Mouse (Mus musculus): ENCODE measurements around the gene Rad9a. TPM values are rescaled to one million over a fixed set of nuclear protein-coding genes. Genes with fewer than 3 reads are reported as not detected.

Gene Rad9a
- 13.6 and 14.5 TPM in 2 replicates for polyA plus RNA-seq (2012; rRNA removed)

DNA sequence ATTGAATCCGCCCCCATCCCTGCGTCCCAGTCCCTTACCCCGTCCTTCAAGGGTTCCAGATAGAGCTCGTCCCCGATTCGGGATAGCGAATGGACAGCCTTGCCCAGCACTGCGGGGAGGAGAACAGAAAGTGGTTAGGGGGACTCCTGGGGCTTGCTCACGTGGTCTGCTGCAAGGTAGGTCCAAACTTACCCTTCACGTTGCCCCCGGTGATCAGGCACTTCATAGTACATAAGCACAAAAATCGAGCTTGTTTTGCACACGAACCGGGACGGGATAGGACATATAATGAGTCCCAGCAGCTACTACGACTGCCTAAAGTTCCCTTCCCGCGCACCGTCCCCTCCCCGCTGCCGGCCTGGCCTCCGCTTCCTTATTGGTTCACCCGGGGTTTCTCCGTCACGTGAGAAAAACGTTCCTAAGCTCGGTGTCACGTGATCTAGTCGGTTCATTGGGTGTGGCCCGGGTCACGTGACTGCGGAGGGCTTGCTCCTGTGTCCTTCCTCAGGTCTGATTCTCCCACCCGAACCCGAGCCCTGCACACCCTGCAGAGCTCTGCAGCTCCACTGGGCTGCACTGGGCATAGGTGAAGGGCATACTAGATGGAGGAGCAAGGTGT is at the start of gene Rad9a:
Rad9a (minus strand) TSS at position 372 of the 619 bp plus-strand sequence.

DNA sequence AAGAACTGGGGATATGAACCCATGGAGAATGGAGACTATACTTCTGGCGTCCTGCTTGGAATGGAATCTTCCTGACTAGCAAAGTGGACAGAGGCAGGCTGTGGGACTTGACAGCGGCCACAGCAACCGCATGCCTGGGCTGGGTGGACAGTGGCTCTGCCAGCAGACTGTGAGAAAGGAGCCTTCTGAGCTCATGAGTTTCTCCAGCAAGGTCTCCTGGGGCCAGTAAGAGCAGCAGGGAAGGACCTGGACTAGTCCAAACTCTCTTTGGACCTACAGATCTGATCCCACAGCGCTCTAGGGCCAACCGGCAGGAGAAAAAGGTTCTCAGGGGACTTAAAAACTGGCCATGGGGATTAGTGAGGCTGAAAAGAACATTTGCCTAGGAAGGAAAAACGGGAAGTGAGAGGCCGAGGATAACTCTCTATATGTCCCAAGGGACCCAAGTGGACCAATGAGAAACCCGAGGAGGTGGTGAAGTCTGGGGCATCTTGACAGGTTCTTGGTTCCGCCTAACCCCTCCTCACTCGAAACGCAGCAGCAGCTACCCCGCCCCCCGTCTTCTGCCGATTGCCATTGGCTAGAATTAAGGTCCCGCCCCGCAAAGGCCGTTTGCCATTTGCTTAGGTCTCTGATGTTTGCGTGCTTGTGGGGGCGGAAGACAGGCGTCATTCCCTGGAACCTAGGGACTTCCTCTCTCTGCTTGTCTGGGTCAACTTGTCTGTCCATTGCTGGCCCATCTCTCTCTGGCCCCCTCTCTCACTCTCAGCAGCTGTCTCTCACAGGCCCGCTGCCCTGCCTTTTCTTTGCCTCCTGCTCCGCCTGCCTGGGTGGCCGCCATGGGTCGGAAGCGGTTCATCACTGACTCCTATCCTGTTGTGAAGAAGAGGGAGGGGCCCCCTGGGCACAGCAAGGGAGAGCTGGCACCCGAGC is 30.1 kb upstream of the Rad9a start, which contains the start of gene Pold4:
Pold4 (plus strand) TSS at position 647 of the 933 bp plus-strand sequence.

GRCm38 (mm10) chr19:4214071-4214770 is 12.8 kb upstream of the Rad9a start, which contains the start of the genes Clcf1 and AC109138.7:
Gene Clcf1, plus strand, starts transcription at chr19:4214238.
Gene AC109138.7, plus strand, starts transcription at chr19:4214357.

GRCm38 (mm10) chr19:4191528-4192250 is 9.8 kb downstream of the Rad9a start, which contains the start of gene Ppp1ca:
Gene Ppp1ca, plus strand, starts transcription at chr19:4192065.

DNA sequence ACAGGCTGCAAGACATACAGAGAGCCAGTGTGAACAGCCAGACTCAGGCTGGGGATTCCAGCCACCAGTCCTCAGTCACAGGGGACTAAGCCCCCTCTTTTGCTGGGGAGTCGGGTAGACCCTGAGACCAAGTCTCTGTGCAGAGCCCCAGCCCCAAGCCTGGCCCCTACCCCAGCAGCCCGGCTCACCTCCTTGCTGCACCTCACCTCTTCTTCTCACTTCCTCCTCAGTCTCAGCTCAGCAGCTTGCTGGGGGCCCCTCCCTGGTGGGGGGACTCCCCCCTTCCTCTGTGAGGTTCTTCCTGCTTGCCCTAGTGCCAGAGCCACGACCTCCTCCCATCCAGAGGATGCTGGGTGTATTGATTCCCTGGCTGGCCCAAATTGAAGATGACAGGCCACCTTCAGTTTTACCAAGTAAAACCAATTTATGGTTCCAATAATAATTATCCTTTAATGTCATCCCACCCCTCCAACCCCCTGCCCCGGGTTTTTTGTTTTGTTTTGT is 10.6 kb downstream of the Rad9a start, which contains the start of gene Tbc1d10c:
Tbc1d10c (minus strand) TSS at position 454 of the 504 bp plus-strand sequence.

GRCm38 (mm10) chr19:4175368-4175947 is 26.0 kb downstream of the Rad9a start, which contains the start of gene Carns1:
Gene Carns1, minus strand, starts transcription at chr19:4175479.

DNA sequence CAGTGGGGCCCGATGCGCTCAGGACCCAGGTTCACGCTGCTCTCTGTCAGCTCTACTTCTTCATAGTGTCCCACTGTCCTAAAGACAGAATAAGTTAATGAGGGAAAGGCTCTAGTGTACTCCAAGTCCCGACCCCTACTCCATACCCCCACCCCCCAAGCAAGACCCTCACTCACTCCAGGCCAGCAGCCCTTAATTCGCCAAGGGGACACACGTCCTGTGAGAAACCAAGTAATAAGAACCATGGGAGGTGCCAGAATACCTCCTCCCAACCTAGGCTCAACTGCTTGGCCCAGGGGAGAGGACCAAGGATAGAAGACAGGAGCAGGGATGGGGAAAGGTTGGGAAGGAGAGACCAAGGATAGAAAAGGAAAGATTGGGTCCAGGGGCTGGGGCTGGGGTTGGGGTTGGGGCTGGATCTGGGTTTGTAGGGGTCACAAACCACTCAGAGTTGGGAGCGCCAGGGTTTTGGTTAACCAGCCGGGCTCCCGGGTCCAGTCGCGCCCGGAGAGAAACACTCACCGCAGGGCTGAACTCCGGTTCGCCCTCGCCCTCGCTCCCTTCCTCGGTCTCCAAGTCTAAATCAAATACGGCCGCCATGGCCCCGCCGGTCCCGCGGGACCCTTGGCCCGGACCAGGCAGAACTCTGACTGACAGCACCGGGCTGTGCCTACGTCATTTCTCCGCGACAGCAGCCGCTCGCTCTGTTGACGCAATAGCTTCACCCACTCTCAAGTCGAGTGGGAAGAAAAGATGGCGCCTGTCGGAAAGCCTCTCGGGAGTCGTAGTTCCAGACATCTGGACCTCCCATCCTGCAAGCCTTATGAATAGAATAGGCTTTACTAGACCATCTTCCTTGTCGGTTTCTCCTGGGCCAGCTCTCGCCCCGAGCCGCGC is 38.6 kb downstream of the Rad9a start, which contains the start of gene Rps6kb2:
Rps6kb2 (minus strand) TSS at position 709 of the 897 bp plus-strand sequence.

GRCm38 (mm10) chr19:4153232-4153654 is 48.2 kb downstream of the Rad9a start, which contains the start of gene Ptprcap:
Gene Ptprcap, plus strand, starts transcription at chr19:4153604.

DNA sequence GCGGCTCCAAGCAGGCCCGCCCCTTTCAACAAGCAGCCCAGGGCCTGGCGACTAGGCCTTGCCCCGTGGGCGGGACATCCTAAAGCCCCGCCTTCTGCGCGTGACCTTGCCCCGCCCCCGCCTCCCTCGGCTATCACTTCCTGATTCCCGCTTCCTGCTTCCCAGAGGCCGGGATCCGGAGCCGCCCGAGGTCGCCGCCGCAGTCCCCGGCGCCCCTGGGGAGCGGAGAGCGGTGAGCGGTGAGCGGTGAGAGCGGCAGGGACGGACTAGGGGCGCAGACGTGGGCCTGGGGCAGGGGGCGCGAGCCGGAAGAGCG is 53.0 kb downstream of the Rad9a start, which contains the start of gene Coro1b:
Coro1b (plus strand) TSS at position 129 of the 316 bp plus-strand sequence.

Other genes with a start within 250 kb of the Rad9a start
- 0.14 and 0.28 TPM in 2 replicates for gene Aldh3b3, start 243.0 kb downstream of the Rad9a start, polyA plus RNA-seq (2012; rRNA removed)
- gene Aldh3b2, start 229.3 kb downstream of the Rad9a start, polyA plus RNA-seq (2012; rRNA removed): 0.11 and 0.17 TPM in 2 replicates
- gene Acy3, start 215.1 kb downstream of the Rad9a start, polyA plus RNA-seq (2012; rRNA removed): 11.6 and 14.0 TPM in 2 replicates
- not detected in 2 replicates for gene Tbx10, start 208.9 kb downstream of the Rad9a start, polyA plus RNA-seq (2012; rRNA removed)
- gene Nudt8, start 201.1 kb downstream of the Rad9a start, polyA plus RNA-seq (2012; rRNA removed): 2.2 and 2.5 TPM in 2 replicates
- gene Gm49405, start 201.0 kb downstream of the Rad9a start, polyA plus RNA-seq (2012; rRNA removed): 0.61 and 0.75 TPM in 2 replicates
- 1.7 and 2.2 TPM in 2 replicates for gene Doc2g, start 198.3 kb downstream of the Rad9a start, polyA plus RNA-seq (2012; rRNA removed)
- gene Ndufv1, start 188.9 kb downstream of the Rad9a start, polyA plus RNA-seq (2012; rRNA removed): 80.0 and 84.9 TPM in 2 replicates
- 320 and 356 TPM in 2 replicates for gene Gstp1, start 163.7 kb downstream of the Rad9a start, polyA plus RNA-seq (2012; rRNA removed)
- 5.6 and 7.9 TPM in 2 replicates for gene Gstp2, start 155.6 kb downstream of the Rad9a start, polyA plus RNA-seq (2012; rRNA removed)
- 225 and 276 TPM in 2 replicates for gene Gstp3, start 142.1 kb downstream of the Rad9a start, polyA plus RNA-seq (2012; rRNA removed)
- gene Cabp2, start 120.1 kb downstream of the Rad9a start, polyA plus RNA-seq (2012; rRNA removed): 0.32 and 0.84 TPM in 2 replicates
- 72.2 and 73.8 TPM in 2 replicates for gene Cdk2ap2, start 104.5 kb downstream of the Rad9a start, polyA plus RNA-seq (2012; rRNA removed)
- gene Pitpnm1, start 101.7 kb downstream of the Rad9a start, polyA plus RNA-seq (2012; rRNA removed): 13.3 and 16.3 TPM in 2 replicates
- gene Aip, start 75.8 kb downstream of the Rad9a start, polyA plus RNA-seq (2012; rRNA removed): 35.5 and 43.9 TPM in 2 replicates
- gene Gpr152, start 61.9 kb downstream of the Rad9a start, polyA plus RNA-seq (2012; rRNA removed): not detected in 2 replicates
- gene Cabp4, start 57.6 kb downstream of the Rad9a start, polyA plus RNA-seq (2012; rRNA removed): 0.22 and 0.31 TPM in 2 replicates
- gene Coro1b, start 53.0 kb downstream of the Rad9a start, polyA plus RNA-seq (2012; rRNA removed): 80.4 and 82.0 TPM in 2 replicates
- gene Ptprcap, start 48.1 kb downstream of the Rad9a start, polyA plus RNA-seq (2012; rRNA removed): 21.9 and 27.1 TPM in 2 replicates
- 14.6 and 16.1 TPM in 2 replicates for gene Rps6kb2, start 38.3 kb downstream of the Rad9a start, polyA plus RNA-seq (2012; rRNA removed)
- gene Carns1, start 26.2 kb downstream of the Rad9a start, polyA plus RNA-seq (2012; rRNA removed): 2.3 and 2.4 TPM in 2 replicates
- gene Tbc1d10c, start 10.4 kb downstream of the Rad9a start, polyA plus RNA-seq (2012; rRNA removed): 9.0 and 11.5 TPM in 2 replicates
- 176 and 177 TPM in 2 replicates for gene Ppp1ca, start 9.6 kb downstream of the Rad9a start, polyA plus RNA-seq (2012; rRNA removed)
- 2.0 and 2.2 TPM in 2 replicates for gene Clcf1, start 12.6 kb upstream of the Rad9a start, polyA plus RNA-seq (2012; rRNA removed)
- not detected in 2 replicates for gene AC109138.7, start 12.7 kb upstream of the Rad9a start, polyA plus RNA-seq (2012; rRNA removed)
- 34.3 and 34.5 TPM in 2 replicates for gene Pold4, start 30.2 kb upstream of the Rad9a start, polyA plus RNA-seq (2012; rRNA removed)
- 7.4 and 8.0 TPM in 2 replicates for gene Ssh3, start 67.5 kb upstream of the Rad9a start, polyA plus RNA-seq (2012; rRNA removed)
- gene Ankrd13d, start 81.5 kb upstream of the Rad9a start, polyA plus RNA-seq (2012; rRNA removed): 2.0 and 2.2 TPM in 2 replicates
- 35.7 and 42.3 TPM in 2 replicates for gene Grk2, start 104.6 kb upstream of the Rad9a start, polyA plus RNA-seq (2012; rRNA removed)
- gene Kdm2a, start 196.6 kb upstream of the Rad9a start, polyA plus RNA-seq (2012; rRNA removed): 17.7 and 20.3 TPM in 2 replicates
- 7.2 and 8.4 TPM in 2 replicates for gene Rhod, start 237.8 kb upstream of the Rad9a start, polyA plus RNA-seq (2012; rRNA removed)

Measured in liver, embryonic 18 days (tissue).